Mouse (Mus musculus) layer of hippocampus, adult 8-10 months (tissue): ENCODE measurements around the gene Lrrc66. TPM values are rescaled to one million over a fixed set of nuclear protein-coding genes. Genes with fewer than 3 reads are reported as not detected.

Source experiments
- DNase-seq, 2 experiments: peaks; one replicate each; pipeline ENCODE4 v3.0.0; 2022; ENCODE audit warnings: low spot score in 2 of 2
- total RNA-seq, 4 experiments: library from RNA; stranded (reverse); gene quantifications; 2 replicates each; pipeline ENCODE4 v1.2.4; 2022

Lrrc66 gene
- total RNA-seq, result under 1 TPM in 1 of 4 experiments, not detected in 3; 0.27 TPM

DNA sequence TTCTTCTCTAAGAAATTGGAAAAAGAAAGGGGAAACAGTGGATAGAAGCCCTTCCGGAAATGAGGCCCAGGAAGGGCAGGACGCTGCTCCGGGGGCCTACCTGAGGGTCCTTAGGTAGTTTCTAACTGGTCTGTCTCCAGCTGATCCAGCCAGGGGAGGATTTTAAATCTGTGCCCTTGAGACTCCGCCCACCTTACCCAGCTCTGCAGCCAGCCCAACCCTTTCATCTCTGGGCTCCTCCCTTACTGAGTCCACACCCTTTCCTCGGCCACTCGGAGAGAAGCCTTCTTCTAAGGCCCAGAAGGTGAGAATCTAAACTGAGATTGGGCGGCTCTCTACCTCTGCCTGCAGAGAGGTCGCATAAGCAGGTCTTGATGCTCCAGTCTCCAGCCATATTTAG lies at the start of gene Lrrc66:
TSS of gene Lrrc66 (minus strand) at position 236 of the 400 bp plus-strand sequence.
- no peak for DNase-seq

DNA sequence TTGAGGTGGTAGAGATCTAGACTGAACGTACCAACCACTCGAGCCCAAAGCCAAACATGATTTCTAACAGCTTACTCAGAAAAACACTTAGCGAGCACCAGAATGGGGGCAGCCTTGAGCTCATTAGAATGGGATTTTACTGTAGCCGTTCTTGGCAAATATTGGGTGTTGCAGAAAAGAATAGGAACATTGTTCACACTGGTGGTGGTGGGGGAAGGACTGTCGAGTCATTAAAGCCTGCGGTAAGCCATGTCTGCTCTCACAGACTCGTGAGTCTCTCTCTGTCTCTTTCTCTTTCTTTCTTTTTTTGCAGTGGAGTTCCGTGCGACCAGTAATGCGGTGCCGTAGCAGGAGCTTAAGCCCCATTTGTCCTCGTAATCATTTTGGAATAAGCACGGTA lies 44.3 kb upstream of the Lrrc66 start:
- DNase-seq, result peak; percentile 12 to 40

DNA sequence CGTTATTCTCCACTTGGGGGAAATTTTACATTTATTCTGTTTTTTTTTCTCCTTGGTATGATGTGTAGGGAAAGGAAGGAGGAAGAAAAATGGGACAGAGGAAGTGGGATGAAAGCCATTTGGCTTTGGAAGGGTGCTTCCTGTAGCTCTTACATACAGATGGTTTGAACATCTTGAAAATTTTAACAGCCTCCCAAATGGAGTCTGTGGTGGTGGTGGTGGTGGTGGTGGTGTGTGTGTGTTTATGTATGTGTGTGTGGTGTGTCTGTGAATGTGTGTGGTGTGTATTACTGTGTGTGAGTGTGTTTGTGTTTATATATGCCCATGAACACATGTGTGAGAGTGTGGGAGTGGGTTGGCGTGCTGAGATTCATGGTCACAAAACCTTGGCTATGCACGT lies 43.3 kb upstream of the Lrrc66 start:
- DNase-seq, result no peak

DNA sequence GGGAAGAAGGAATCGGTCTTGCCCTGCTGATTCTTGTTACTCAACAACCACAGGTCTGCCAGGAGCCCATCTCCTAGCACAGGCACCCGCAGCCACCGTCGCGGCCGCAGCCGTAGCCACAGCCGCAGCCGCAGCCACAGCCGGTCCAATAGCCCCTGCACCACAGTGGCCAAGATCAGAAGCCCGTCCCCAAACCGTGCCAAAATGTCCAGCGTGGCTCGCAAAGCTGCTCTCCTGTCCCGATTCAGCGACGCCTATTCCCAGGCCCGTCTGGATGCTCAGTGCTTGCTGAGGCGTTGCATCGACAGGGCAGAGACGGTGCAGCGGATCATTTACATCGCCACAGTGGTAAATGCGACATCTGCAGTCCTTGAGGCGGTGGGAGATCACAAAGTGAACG lies 37.1 kb upstream of the Lrrc66 start:
- no peak for DNase-seq

DNA sequence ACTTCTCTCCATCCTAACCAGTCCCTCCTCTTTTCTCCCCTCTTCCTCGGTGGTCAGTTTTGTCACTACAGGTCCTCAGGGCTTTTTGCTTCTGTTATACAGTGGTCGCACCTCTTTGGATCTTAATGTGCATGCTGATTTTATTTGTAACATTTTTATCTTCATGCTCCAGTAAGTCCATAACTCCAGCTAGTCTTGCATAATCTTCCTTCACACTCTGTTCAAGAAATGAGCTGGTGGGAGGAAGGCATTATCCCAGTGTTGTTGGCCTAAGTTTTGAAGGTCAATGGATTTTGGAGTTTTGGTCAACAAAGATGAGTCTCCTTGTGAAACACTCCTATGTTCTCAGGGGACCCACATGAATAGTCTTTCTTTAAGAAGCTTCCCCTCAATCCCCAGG lies 35.6 kb upstream of the Lrrc66 start:
- DNase-seq, result no peak

DNA sequence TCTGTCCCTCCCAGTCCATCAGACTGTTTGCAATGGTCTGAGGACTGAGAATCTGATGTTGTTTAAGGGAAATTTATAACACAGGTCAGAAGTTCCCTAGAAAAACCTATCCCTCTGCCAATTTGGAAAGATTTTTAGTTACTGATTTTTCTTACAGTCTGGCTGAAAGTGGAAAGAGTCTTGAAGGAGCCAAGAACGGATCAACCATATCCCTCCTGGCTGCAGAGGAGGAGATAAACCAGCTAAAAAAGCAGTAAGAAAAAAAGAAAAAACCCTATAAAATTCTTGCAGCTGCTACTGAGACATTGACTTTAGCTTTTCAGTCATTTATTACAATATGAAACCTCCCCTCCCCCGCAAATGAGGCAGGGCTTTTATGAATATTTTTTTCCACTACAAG lies 34.4 kb upstream of the Lrrc66 start:
- no peak for DNase-seq

DNA sequence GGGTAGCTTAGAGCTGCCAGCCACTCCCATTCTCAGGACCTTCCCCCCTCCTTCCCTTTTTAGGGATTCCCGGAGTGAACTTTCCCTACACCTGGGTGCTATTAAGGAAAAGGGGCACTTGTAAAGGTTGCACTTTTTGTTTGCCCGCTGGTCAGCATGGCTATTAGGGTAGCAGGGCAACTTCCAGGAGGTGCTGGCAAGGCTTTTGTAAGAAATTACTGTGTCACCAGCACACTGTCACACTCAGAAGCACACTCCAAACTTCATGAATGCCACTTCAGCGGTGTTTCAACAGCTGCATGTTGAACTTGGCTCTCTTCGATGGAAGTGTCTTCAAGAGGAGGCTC lies 19.5 kb upstream of the Lrrc66 start:
- DNase-seq, result no peak

DNA sequence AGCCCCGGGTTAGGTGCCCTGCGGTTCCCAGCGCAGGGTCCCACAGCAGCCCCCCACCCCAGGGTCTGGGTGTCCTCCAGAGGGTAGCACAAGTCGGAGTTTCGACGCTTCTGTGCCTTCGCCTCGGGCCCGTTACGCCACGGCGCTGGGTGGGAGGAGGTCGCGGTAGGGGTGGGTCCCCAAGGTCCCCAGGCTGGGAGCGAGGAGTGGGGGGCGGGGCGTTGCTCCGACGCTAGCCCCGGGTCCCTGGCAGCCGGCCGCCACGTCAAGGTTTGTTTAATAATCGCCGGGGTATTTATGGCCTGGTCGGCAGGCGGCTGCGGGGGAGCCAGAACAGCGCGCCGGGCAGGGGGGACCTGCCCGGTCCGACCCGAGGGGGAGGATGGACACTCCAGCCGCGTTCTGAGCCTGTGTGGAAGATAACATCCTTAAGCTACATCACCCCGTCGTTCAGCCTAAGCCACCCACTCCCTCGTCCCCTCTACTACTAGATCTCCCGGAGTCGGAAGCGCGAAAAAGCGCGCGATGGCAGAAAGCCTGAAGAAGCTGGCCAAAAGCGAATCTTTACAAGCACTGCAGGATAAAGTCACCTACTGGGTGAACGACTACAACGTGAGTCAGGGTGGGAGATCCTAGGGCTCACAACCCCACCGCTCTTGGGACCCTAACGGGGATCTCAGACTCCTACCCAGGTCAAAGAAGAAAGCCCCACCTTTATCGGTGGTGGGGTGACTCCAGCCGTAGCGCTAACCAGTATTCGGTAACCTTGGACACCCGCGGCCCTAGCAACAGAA lies 18.9 kb upstream of the Lrrc66 start, which contains the start of gene Spata18:
TSS of gene Spata18 (plus strand) at position 319 of the 794 bp plus-strand sequence.
- DNase-seq, result no peak

DNA sequence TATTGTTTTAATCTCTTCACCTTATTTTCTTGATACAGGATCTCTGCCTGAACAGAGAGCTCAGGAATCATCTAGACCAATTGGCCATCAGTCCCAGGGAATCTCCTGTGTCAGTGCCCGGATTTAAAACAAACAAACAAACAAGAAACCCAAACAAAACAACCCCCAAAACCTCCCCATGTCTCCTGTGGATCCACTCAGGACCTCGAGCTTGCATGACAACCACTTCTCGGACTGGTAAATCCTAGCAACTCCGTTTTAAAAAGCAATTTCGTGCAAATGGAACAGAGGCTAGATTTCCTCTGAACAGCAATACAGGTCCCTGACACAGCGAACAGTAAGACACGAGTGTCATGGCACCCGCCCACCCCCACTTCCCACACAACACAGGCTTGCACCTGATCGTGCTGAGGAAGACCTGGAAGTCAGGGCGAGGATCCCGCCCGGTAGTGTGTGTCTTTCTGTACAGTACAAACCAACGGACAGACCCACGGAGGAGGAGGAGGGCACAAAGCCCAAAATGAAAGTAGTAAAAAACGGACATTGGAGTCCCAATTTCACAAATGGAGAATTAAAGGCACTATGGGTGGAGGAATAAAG lies 18.1 kb upstream of the Lrrc66 start:
- DNase-seq, result no peak

DNA sequence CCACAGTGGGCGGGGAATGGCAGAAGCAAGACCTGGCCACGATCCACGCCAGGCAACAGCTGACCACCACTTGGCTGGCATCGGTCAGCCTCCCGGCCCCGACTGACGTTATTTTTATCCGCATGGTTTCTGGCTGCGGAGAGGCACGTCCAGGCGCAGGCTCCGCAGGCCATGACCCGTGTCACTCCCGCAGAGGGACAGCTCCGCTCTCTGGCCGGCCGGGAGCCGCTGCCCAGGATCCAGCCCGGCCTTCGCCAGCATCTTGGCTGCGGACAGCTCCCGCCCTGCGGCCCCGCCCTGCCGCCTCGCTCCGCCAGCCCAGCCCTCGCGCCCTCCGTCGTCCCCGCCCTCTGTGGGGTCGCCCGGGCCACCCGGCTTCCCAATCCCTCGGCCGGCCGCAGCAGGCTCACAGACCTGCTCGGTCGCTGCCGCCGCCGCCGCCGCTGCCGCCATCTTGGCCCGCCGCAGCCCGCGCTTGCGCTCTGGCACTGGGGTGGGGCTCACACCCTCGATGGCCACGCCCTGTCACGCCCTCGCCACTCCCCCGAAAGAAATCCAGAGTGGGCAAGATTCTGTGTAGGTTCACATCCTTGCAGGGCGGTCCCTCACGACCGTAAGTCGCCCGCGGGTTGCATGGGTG lies 15.1 kb upstream of the Lrrc66 start, which contains the start of gene Sgcb:
TSS of gene Sgcb (minus strand) at position 530 of the 640 bp plus-strand sequence.
- DNase-seq, result peak; percentile 78 to 81

DNA sequence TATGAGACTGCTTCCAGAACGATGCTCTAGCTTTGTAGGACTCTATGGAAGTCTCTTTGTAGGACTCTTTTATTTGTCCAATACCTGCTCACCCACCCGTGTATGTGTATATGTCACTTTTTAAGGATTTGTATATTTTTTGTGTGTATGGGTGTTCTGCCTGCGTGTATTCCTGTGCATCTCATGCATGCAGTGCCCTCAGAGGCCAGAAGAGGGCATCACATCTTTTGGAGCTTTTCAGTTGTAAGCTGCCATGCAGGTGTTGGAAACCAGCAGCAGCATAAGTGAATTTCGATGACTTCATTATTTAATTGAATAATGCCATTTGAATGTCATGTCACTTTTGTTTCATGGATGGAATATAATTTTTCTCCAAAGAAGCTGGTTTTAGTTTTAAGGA lies 9.8 kb upstream of the Lrrc66 start:
- DNase-seq, result no peak

DNA sequence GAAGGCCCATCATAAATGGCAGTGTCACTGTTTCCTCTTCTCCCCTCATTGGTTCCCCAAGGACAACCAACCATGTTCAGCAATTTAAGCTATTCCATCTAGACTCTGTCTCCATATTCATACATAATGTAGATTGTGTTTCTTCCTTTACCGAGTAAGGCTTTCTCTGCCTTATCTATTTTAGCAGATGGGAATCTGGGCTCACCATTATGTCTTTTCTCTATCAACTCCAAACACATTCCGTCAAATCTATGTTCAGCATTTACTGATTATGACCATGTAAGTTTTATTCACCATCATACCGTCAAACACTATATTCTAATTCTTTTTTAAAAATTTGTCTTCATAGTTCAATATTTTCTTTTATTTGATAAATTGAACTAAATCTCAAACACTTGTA lies 8.7 kb upstream of the Lrrc66 start:
- no peak for DNase-seq

DNA sequence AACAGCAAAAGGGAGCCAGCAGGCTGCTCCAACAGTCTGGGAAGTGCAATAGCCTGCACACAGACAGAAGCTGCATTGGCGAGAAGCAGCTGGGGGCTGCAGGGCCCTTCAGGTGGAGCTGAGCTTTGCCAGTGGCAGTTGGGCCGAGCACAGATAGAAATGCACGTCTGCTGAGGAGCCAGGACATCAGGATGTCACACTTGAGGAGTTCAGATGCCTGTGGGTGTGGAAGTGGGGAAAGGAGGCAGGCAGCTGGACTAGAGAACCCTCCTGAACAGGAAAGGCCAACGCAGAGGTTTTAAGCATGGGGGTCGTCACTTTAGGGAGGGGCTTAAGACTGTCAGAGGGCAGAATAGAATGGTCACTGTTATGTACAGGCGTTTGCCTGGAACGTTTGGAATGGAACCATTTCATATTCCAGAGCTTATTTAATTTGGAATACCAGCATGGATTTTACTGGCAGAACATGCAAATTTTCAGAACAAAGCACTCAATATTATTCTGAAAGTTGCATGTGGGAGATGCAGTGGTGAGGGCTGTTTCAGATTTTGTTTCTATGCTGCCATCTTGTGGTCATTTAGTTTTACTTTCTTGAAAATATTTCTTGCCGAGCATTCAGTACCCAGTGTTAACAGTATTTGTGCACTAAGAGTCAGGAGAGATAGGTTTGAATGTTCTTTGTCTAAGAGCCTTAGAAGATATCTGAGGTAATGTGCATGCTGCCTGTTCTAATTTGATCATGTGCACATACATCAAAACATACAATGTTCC lies 5.2 kb upstream of the Lrrc66 start:
- no peak for DNase-seq

DNA sequence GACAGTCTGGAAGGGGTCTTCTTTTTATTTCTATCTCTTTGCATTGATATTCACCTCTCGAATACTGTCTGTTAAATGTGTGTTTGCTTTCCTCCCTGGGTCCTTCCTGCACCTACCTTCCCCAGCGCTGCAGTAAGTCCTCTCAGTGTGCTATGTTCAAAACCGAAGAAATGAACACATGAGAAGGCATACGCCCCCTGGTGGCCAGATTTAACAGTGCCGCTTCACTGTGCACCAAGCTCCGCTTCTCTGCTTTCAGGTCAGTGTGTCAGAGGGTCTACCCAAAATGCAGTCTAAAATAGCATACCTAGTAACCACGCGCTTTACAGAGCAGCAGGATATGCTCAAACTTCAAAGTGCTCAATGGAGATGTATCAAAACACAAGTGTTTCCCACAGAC lies 815 bp upstream of the Lrrc66 start:
- peak; percentile 51 to 82 for DNase-seq

DNA sequence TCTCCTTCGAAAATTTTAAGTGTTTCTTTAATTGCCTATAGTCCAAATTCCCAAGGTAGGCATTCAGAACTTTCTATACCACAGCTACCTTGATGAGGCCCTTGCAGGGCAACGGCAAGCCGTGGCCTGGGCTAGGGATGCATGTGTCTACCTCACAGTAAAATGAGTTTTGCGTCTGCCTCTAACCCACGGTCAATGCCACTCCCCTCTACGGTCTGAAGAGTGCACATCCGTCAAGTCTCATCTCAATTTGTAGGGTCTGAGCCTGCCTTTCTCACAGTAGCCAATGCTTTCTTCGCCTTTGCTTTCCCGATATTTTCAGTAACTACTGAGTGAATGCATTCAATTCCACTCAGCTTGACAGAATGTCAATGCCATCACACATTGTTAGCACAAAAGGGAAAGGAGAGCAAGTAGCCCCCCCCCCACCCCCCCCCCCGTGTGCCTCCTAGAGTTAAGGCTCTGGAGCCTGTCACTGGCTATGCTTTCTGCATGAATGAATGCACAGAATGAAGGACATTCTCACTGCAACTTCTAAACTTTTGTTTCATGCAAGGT lies 1.2 kb downstream of the Lrrc66 start:
- DNase-seq, result no peak

DNA sequence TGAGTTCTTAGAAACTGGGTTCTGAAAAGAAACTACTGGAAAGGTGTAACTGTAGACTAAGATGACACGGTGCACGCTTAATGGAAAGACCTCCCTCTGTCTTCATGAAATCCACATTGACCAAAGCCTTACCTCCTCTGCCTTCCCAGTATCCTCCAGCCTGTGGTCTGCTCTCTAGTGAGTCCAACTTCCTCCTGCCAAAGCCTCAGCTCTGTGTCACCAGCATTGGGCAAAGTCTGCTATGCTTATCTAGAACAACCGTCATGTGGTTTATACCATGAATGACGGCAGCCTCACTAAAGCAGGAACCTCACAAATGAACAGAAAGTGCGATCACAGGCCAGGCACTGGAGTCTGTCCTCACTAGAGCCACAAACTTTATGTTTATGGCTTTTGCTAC lies 2.2 kb downstream of the Lrrc66 start:
- DNase-seq, result no peak

DNA sequence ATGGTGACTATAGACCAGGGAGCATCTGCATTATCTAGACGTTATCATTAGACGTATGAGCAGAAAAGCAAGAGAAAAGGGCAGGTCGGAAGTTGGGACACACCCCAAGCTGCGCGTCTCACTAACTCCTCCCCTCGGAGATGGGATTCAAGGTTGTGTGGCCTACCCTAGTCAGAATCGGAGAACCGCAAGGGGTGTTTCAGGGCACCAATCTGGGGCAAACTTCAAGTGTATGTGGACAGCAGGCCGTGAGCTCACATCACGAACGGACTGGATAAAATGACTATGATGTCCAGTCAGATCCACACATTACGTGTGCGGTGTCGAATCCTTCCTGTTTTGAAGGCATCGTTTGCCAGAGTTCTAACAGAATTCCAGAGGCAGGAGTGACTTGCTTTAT lies 4.3 kb downstream of the Lrrc66 start:
- no peak for DNase-seq

DNA sequence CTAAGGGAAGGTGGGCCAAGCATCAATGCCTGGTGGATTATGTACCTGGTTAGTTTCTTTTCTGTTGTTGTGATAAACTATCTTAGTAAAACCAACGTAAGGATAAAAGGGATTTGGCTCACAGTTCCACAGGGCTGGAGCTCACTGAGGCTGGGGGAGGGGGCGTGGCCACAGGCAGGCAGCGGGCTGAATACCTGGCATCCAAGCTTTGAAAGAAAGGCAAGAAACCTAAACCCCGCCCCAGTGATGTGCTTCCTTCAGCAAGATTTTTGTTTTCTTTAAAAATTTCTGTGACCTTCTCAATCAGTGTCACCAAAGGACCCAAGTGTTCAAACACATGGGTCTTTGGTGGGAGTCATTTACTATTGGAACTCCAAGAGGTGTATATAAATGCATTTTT lies 4.8 kb downstream of the Lrrc66 start:
- no peak for DNase-seq

DNA sequence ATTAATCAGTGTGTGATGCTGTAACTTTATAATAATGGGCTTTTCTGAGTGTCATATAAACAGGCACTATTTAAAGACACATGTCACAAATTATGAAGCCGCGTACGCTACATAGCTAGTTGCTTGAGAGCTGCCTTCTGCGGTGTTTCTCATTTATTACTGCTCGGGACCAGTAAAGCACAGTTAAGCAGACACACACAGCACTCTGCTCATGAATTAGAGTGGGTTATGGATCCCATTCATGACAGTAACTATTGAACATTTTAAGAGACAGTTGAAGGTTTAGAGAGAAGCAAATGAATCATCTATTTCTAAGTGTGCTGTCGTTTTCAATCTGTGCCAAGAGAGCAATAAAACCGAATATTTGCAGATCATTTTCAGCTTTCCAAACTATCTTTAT lies 5.5 kb downstream of the Lrrc66 start:
- no peak for DNase-seq

DNA sequence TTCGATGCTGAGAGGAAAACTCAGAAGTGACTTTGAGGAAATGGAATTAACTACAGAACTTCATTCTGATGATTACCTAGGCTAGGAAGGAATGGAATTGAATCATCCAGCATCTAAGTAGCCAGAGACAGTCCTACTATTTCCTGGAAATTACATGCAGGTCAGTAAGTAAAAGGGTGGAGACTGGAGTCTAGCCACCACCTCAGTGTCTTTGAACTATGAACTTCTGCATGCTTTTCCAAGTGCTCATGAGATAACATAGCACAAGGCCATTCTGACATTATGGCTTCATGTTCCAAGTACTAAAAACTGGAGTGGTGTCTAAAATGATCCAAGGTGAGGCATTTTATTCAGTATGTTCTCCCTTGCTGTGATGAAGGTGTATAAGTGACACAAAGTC lies 6.8 kb downstream of the Lrrc66 start:
- no peak for DNase-seq

DNA sequence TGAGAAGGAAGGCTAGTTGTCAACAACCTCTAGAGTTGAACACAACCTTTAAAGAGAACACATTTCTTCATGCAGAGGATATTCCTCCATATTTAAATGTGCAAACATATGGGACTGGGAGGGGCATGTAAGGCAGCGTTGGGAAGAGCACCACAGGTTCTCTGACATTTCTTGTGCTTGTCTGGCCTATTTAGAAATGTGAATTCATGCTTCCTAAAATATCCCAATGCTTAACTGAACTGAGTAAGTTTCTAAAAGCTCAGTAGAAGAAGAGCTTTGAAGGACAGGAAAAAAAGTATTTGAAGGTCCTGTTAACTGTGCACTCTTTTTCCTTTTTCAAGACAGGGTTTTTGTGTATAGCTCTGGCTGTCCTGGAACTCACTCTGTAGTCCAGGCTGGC lies 13.4 kb downstream of the Lrrc66 start:
- no peak for DNase-seq

DNA sequence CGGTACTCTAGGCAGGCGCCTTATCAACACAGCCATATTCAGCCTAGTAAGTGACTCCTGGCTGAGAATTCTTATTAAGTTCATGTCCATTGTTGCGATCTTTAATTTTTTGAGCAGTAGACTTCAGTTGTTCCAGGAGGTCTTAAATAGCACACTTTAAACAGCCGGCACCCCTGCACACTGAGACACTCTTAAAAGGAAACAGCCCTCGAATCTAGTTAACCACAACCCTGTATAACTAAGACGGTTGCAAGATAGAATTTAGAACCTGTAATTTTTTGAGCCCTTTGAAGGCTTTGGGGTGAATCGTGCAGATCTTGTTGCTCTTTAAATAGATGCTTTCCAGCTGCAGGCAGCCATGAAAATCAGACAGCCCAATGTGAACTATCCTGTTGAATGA lies 17.1 kb downstream of the Lrrc66 start:
- DNase-seq, result no peak
